Mouse (Mus musculus) spleen, adult 2 months (tissue): ENCODE measurements around the gene Lrba. TPM values are rescaled to one million over a fixed set of nuclear protein-coding genes. Genes with fewer than 3 reads are reported as not detected.
A peak's percentile ranks its signal among the peaks of the same experiment; 100 is the strongest.

Source experiments
- DNase-seq, 2 experiments: peaks; one replicate each; pipeline versions ENCODE4 v3.0.0 to v3.0.0-alpha.2; 2012 to 2021; ENCODE audit warnings: low spot score in 2 of 2, low read depth in 1 of 2
- H3K27ac ChIP-seq: fragments of 200-500 bp; 2 replicates; pipeline ENCODE4 v1.5.1; 2012; ENCODE audit warnings: low read length, inconsistent platforms; ENCODE audit not compliant: insufficient read depth
- H3K27me3 ChIP-seq: fragments of 200-500 bp; 2 replicates; pipeline ENCODE4 v1.6.1; 2012; ENCODE audit warnings: mild to moderate bottlenecking, moderate library complexity, low read length, inconsistent platforms; ENCODE audit not compliant: control insufficient read depth, insufficient read depth
- H3K36me3 ChIP-seq: fragments of 200-500 bp; 2 replicates; pipeline ENCODE4 v1.6.1; 2012; ENCODE audit warnings: mild to moderate bottlenecking, low read length, inconsistent platforms; ENCODE audit not compliant: control insufficient read depth, insufficient read depth
- H3K4me1 ChIP-seq: fragments of 200-500 bp; 2 replicates; pipeline ENCODE4 v1.6.1; 2011; ENCODE audit warnings: inconsistent platforms; ENCODE audit not compliant: control insufficient read depth, insufficient read depth, insufficient read length
- H3K4me3 ChIP-seq: fragments of 200-500 bp; 2 replicates; pipeline ENCODE4 v1.5.1; 2011; ENCODE audit warnings: mild to moderate bottlenecking, inconsistent platforms; ENCODE audit not compliant: insufficient read depth, insufficient read length; ENCODE audit errors: extremely low read depth
- CTCF ChIP-seq: fragments of 200-500 bp; IDR thresholded peaks from 2 replicates; pipeline ENCODE4 v1.5.1; 2011; ENCODE audit warnings: mild to moderate bottlenecking, inconsistent platforms; ENCODE audit not compliant: insufficient read depth, insufficient read length, insufficient replicate concordance; ENCODE audit errors: extremely low read depth
- POLR2A ChIP-seq: fragments of 200-500 bp; IDR thresholded peaks from 2 replicates; pipeline ENCODE4 v1.6.1; 2011; ENCODE audit warnings: low read depth, low read length, inconsistent platforms
- WGBS: fragments of 180-500 bp; shearing (Covaris S2); methylation state at CpG from one replicate; pipeline ENCODE4 v1.1.7; 2018; 5-methylcytosine and 5-hydroxymethylcytosine counted together
- polyA plus RNA-seq: library from polyadenylated mRNA; depleted of rRNA; stranded (reverse); fragments of >200 nt; gene quantifications from 2 replicates; pipeline ENCODE4 v1.2.3, GENCODE M21; 2012

Gene Lrba
- polyA plus RNA-seq, 1 experiment, result 9.1 TPM

GRCm38 (mm10) chr3:86651006-86651405 lies 426.5 kb downstream of the Lrba start:
- Histone ChIP-seq H3K4me3 (no peak overlapping the region), H3K27me3 (no peaks in the 10 kb centered on the region), H3K4me1 (no peaks in the 10 kb centered on the region), H3K36me3 (no peaks in the 10 kb centered on the region), H3K27ac (no peak overlapping the region)
- 80% methylated on average over 3 of the region's 3 CpGs for WGBS
- DNase-seq, result no peak
- TF ChIP-seq POLR2A (no peak), CTCF (no peak)

GRCm38 (mm10) chr3:86659326-86659725 lies 434.8 kb downstream of the Lrba start:
- Histone ChIP-seq H3K27me3 (no peaks in the 10 kb centered on the region), H3K36me3 (no peaks in the 10 kb centered on the region), H3K27ac (no peak overlapping the region), H3K4me1 (no peaks in the 10 kb centered on the region), H3K4me3 (no peak overlapping the region)
- 95% methylated on average over 5 of the region's 5 CpGs for WGBS
- no peak for TF ChIP-seq CTCF
- no peak for TF ChIP-seq POLR2A
- no peak for DNase-seq

- WGBS, result 34% methylated on average over 3 of the region's 3 CpGs
- TF ChIP-seq POLR2A (no peak), CTCF (no peak)
- no peak for DNase-seq
Measured at GRCm38 (mm10) chr3:86664399-86664798, 439.9 kb downstream of the Lrba start.

GRCm38 (mm10) chr3:86668146-86668545 lies 443.7 kb downstream of the Lrba start:
- TF ChIP-seq POLR2A (no peak), CTCF (no peak)

More at GRCm38 (mm10) chr3:86664399-86664798, 439.9 kb downstream of the Lrba start:
- no peak overlapping the region for H3K4me3 ChIP-seq
- no peaks in the 10 kb centered on the region for H3K36me3 ChIP-seq
- H3K27ac ChIP-seq, result no peak overlapping the region
- H3K4me1 ChIP-seq, result no peaks in the 10 kb centered on the region
- H3K27me3 ChIP-seq, result no peaks in the 10 kb centered on the region

GRCm38 (mm10) chr3:86677573-86678155 lies 453.2 kb downstream of the Lrba start:
- Histone ChIP-seq H3K36me3 (no peaks in the 10 kb centered on the region), H3K4me1 (peaks cover 5% of the 10 kb centered on the region; the same call in 1 of the 2 replicates), H3K27ac (peak overlapping the region; percentile 7; the same call in 1 of the 2 replicates), H3K4me3 (no peak overlapping the region), H3K27me3 (no peaks in the 10 kb centered on the region)
- WGBS, result 25% methylated on average over 2 of the region's 2 CpGs
- DNase-seq, result peak; percentile 23 to 37
- TF ChIP-seq CTCF, result no peak
- no peak for TF ChIP-seq POLR2A

More at GRCm38 (mm10) chr3:86668146-86668545, 443.7 kb downstream of the Lrba start:
- 91% methylated on average over 8 of the region's 8 CpGs for WGBS
- DNase-seq, result no peak
- Histone ChIP-seq H3K4me3 (no peak overlapping the region), H3K36me3 (no peaks in the 10 kb centered on the region), H3K27ac (no peak overlapping the region), H3K27me3 (no peaks in the 10 kb centered on the region), H3K4me1 (no peaks in the 10 kb centered on the region)

- Histone ChIP-seq H3K27me3 (no peaks in the 10 kb centered on the region), H3K4me1 (no peaks in the 10 kb centered on the region), H3K4me3 (no peak overlapping the region), H3K36me3 (no peaks in the 10 kb centered on the region), H3K27ac (no peak overlapping the region)
- 83% methylated on average over 7 of the region's 7 CpGs for WGBS
- TF ChIP-seq CTCF, result no peak
- TF ChIP-seq POLR2A, result no peak
- DNase-seq, result no peak
Measured at GRCm38 (mm10) chr3:86687571-86688209, 463.2 kb downstream of the Lrba start.

GRCm38 (mm10) chr3:86688438-86688837 lies 464.0 kb downstream of the Lrba start:
- Histone ChIP-seq H3K36me3 (no peaks in the 10 kb centered on the region), H3K4me1 (no peaks in the 10 kb centered on the region), H3K4me3 (no peak overlapping the region), H3K27ac (no peak overlapping the region), H3K27me3 (no peaks in the 10 kb centered on the region)
- 73% methylated on average over 1 of the region's 1 CpGs for WGBS
- DNase-seq, result no peak
- TF ChIP-seq CTCF (no peak), POLR2A (no peak)
